Mouse (Mus musculus): Measurements from ENCODE around the gene Bub1b. TPM values are rescaled to one million over a fixed set of nuclear protein-coding genes. Genes with fewer than 3 reads are reported as not detected.

Bub1b gene
- polyA plus RNA-seq, 1 experiment = 31.5 TPM

DNA sequence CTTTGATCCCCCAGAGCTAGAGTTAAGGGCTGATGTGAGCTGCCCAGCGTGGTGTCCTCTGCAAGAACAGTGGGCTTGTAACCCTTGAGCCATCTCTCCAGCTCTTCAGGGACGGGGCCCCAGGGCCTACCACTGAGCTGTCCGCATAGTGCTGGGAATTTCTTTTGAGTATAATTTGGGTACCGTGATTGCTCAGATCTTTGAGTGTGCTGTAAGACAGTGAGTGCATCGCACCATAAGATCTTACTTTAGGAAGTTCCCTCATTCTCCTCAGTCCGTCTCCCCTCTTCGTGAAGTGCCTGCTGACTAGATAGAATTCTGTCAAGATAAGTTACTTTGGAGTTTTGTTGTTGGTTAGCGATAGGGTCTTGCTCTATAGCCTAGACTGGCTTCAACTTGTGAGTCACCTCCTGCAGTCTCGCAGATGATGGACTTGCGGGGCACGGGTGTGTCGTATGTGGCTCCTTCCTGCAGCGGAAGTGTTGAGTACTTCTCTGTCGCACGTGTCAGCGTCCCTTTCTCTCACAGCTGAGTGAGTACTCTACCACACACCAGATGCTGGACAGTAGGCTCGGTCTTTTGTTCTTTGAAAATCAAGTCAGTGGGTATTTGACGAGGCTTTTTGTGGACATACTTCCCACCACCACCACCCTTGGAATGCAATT, 3.7 kb downstream of the Bub1b start:
- TF ChIP-seq GATA1 (IDR thresholded peaks at IDR 0.05; ENCODE audit: low read length) = no peak

- no peak for TF ChIP-seq GATA1 (IDR thresholded peaks at IDR 0.05; ENCODE audit: low read length)
These were observed 6.1 kb downstream of the Bub1b start for GRCm38 (mm10) chr2:118604091-118604490.

DNA sequence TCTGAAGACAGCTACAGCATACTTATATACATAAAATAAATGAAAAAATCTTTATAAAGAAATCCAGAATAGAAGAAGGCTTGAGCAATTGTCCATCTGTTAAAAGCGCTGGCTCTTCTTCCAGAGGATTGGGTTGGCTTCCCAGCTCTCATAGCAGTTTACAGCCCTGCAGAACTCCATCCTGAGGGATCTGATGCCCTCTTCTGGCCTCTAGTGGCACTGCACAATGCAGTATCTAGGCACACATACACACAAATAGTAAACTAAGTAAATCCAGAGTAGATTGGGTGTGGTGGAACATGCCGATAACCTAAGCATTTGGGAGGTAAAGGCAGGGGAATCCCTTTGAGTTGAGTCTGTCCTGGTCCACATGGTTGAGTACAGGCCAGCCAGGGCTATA, 8.0 kb downstream of the Bub1b start:
- no peak for TF ChIP-seq GATA1 (IDR thresholded peaks at IDR 0.05; ENCODE audit: low read length)

GRCm38 (mm10) chr2:118606976-118607375, 9.0 kb downstream of the Bub1b start:
- TF ChIP-seq GATA1 (IDR thresholded peaks at IDR 0.05; ENCODE audit: low read length) = no peak

GRCm38 (mm10) chr2:118618013-118618412, 20.0 kb downstream of the Bub1b start:
- no peak for TF ChIP-seq GATA1 (IDR thresholded peaks at IDR 0.05; ENCODE audit: low read length)

DNA sequence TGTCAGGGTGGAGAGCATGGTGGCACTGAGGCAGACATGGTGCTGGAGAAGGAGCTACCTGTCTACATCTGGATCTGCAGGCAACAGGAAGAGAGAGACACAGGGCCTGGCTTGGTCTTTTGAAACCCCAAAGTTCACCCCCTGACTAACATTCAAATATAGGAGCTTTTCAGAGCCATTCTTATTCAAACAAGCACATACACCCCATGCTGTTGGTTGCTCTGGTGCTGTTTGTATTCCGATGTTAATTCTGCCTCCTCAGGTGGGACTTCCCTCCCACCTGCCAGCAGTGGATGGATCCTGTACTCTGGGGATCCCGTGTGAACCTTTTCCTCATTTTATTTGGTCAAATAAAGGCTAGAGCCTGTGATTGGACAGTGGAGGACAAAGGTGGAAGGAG, 22.1 kb downstream of the Bub1b start:
- no peak for TF ChIP-seq GATA1 (IDR thresholded peaks at IDR 0.05; ENCODE audit: low read length)

DNA sequence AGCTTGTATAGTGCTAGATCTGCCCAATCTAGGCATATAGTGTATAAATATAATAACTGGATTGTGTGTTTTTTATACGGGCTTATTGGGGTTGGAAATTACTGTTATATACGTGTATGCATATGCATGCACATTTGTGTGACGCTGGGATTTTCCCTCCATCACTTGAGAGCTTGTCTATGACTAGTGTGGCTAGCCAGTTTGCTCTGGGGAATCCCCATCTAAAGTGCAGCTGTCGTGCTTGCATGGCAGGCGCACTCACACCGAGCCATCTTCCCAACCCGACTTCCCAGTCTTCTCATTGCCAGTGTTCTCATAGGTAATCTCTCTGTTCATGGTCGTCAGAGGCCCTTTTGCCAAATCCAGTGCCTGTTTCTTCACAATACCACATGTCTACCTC, 22.6 kb downstream of the Bub1b start:
- no peak for TF ChIP-seq GATA1 (IDR thresholded peaks at IDR 0.05; ENCODE audit: low read length)

- TF ChIP-seq GATA1 (IDR thresholded peaks at IDR 0.05; ENCODE audit: low read length) = no peak
These were observed 31.3 kb downstream of the Bub1b start for GRCm38 (mm10) chr2:118629276-118629675.

- TF ChIP-seq GATA1 (IDR thresholded peaks at IDR 0.05; ENCODE audit: low read length) = no peak
These were observed 35.4 kb downstream of the Bub1b start for GRCm38 (mm10) chr2:118633441-118633840.

- no peak for TF ChIP-seq GATA1 (IDR thresholded peaks at IDR 0.05; ENCODE audit: low read length)
These were observed 39.2 kb downstream of the Bub1b start for GRCm38 (mm10) chr2:118637258-118637657.

DNA sequence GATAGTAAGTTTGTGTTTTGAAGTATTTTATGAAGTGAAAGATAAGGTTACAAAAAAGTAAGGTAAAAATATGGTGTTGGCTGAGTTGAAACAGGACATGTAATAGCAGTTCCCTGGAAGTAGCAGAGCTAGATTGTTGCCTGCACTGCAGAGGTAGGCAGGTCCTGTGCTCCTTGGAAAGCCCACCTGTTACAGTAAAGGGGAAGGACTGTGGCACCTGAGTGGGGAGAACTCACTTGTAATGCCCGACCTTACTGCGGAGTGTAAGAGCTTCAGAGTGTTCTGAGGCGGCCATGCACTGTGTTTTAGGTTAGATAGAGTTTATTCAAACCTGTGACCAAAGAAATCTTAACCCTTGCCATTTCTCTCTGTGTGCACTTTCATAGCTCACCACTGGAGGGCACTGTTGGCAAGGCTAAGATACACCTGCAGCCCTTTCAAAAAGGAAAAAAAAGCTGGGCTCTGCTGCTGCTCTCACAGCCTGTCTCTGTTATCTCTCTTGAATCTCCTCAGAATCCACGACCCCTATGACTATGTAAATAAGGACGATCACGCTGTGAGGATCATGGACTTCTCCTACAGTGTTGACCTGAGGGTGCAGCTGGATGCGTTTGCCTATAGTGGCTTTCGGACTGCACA, 40.0 kb downstream of the Bub1b start:
- TF ChIP-seq GATA1 (IDR thresholded peaks at IDR 0.05; ENCODE audit: low read length) = no peak

DNA sequence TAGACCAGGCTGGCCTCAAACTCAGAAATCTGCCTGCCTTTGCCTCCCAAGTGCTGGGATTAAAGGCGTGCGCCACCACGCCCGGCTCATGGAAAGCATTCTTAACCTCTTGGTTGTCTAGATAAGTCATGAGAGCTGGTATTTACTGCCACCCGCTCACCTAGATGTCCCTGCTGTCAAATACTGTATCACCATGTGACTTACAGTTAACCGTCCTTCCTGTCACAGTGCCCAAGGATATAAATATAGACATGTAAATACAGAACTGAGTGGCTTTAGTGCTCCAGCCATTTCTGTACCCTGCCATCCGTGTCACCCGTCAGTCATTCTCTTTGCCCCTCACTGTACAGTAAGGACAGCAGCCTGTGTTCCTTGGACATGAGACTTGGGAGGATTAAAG, 40.7 kb downstream of the Bub1b start:
- TF ChIP-seq GATA1 (IDR thresholded peaks at IDR 0.05; ENCODE audit: low read length) = no peak

- TF ChIP-seq GATA1 (IDR thresholded peaks at IDR 0.05; ENCODE audit: low read length) = no peak
These were observed 43.1 kb downstream of the Bub1b start for GRCm38 (mm10) chr2:118641147-118641546.

GRCm38 (mm10) chr2:118642431-118642830, 44.4 kb downstream of the Bub1b start:
- no peak for TF ChIP-seq GATA1 (IDR thresholded peaks at IDR 0.05; ENCODE audit: low read length)

GRCm38 (mm10) chr2:118642942-118643341, 44.9 kb downstream of the Bub1b start:
- TF ChIP-seq GATA1 (IDR thresholded peaks at IDR 0.05; ENCODE audit: low read length) = no peak

DNA sequence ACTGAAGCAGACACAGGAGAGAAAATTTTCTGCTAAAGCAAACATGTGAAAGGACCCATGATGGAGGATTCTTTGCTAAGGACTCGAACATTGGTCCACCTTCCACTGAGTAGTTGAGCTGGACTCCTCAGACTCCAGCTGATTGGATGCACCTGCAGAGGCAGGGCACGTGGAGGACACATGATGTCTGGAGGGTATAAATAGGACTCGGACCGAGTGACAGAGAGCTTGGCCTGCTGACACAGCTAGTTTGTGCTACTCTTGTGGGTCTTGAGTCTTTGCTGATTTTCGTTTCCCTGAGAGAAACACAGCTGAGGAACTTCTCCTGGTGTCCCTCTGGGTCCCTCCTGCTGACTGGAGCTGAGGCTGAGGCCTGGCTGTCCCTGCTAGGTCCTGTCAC, 48.7 kb downstream of the Bub1b start:
- TF ChIP-seq GATA1 (IDR thresholded peaks at IDR 0.05; ENCODE audit: low read length) = no peak

GRCm38 (mm10) chr2:118656688-118657281, 58.8 kb downstream of the Bub1b start:
- TF ChIP-seq GATA1 (IDR thresholded peaks at IDR 0.05; ENCODE audit: low read length) = no peak

All from G1E-ER4 (cell line).